Mouse (Mus musculus) heart, postnatal 0 days (tissue): ENCODE results near the gene Arglu1.

ENCODE experiments used
- CTCF ChIP-seq: IDR thresholded peaks from 2 replicates; pipeline ENCODE4 v1.5.1; 2016; ENCODE audit warnings: antibody characterized with exemption, control low read depth, low read depth
- EP300 ChIP-seq: IDR thresholded peaks from 2 replicates; pipeline ENCODE4 v1.6.1; 2016; ENCODE audit warnings: antibody characterized with exemption, low read depth

- TF ChIP-seq CTCF: no peak
- no peak for TF ChIP-seq EP300
Measured at GRCm38 (mm10) chr8:8659503-8660306, 30.6 kb downstream of the Arglu1 start.
